17 mouse cellular contexts compared by ENCODE assay signal in the genomic region with DNA sequence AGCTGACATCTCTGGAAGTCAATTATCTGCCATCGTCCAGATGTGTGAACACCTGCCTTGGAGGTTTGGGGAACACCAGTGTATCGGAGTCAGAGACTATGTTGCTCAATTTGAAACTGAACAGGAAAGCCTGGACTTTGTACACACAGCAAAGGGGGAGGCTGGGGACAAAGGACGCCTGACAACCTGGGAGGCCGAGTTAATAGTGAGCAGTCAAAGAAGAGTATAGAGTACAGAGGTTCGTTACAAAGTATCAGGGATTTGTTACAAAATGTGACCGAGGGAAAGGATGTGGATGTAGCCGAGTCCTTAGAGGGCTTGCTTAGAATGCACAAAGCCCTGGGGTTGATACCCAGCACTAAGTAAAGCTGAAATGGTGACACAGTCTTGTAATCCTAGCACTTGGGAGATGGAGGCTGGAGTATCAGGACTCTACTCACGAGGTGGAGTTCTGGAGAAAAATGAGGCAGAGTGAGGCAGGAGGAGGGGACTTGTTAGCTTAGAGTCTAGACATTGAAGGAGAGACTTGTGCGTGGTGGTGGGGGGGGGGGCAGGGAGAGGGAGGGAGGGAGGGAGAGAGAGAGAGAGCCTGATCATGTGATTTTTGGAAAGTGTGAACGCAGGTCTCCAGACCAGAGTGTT. TPM values are rescaled to one million over a fixed set of nuclear protein-coding genes. Genes with fewer than 3 reads are reported as not detected.
A peak's percentile ranks its signal among the peaks of the same experiment; 100 is the strongest.
DNase-seq lines count a peak whose midpoint lies in the region; ATAC-seq and TF ChIP-seq lines count a peak whose summit lies in the region.
"Had no signal": no experiment of that assay in that cellular context is flagged by ENCODE, and none has a peak within 500 bp of the region (broad histone marks: within the 10 kb centered on the region; RNA-seq: fewer than 3 reads in every experiment).

No protein-coding gene starts in this region.

- no peak for TF ChIP-seq POLR2A in testis, adult 2 months (IDR thresholded peaks at IDR 0.05; ENCODE audit: control insufficient read depth, low read depth, low read length)

- peaks cover 4% of the 10 kb centered on the region for H3K4me1 ChIP-seq in testis, adult 2 months (ENCODE audit: control insufficient read depth, insufficient read depth, low read length)
- peaks cover 7% of the 10 kb centered on the region for H3K4me1 ChIP-seq in kidney, embryonic 16.5 days (ENCODE audit: insufficient read depth, low read length)
- 0 out of 2 replicates have a peak, but pooled peaks cover 3% of the 10 kb centered on the region for H3K4me1 ChIP-seq in liver, embryonic 11.5 days (replicated peaks; ENCODE audit: control insufficient read depth, insufficient read depth, low read length)
- H3K4me1 ChIP-seq: embryonic facial prominence, embryonic 15.5 days had no signal

- H3K9ac ChIP-seq in kidney, embryonic 16.5 days (replicated peaks; ENCODE audit: low read length), result no peak overlapping the region
- H3K9ac ChIP-seq in liver, embryonic 11.5 days (ENCODE audit: low read depth, low read length), result no peak overlapping the region
- H3K9ac ChIP-seq: embryonic facial prominence, embryonic 15.5 days; forebrain, embryonic 12.5 days had no signal

- H3K36me3 ChIP-seq in testis, adult 2 months (ENCODE audit: control insufficient read depth, insufficient read depth, low read length), result no peaks in the 10 kb centered on the region
- no peaks in the 10 kb centered on the region for H3K36me3 ChIP-seq in kidney, embryonic 16.5 days (ENCODE audit: insufficient read depth, low read length)
- H3K36me3 ChIP-seq in liver, embryonic 11.5 days (ENCODE audit: control insufficient read depth, insufficient read depth, low read length), result no peaks in the 10 kb centered on the region
- H3K36me3 ChIP-seq: embryonic facial prominence, embryonic 15.5 days; forebrain, embryonic 12.5 days; heart, embryonic 10.5 days had no signal

- H3K27me3 ChIP-seq in testis, adult 2 months (ENCODE audit: control insufficient read depth, insufficient read depth, low read length), result no peaks in the 10 kb centered on the region
- no peaks in the 10 kb centered on the region for H3K27me3 ChIP-seq in kidney, embryonic 16.5 days (ENCODE audit: insufficient read depth, low read length)
- no peaks in the 10 kb centered on the region for H3K27me3 ChIP-seq in liver, embryonic 11.5 days (replicated peaks; ENCODE audit: control insufficient read depth, insufficient read depth, low read length)
- H3K27me3 ChIP-seq: embryonic facial prominence, embryonic 15.5 days; forebrain, embryonic 12.5 days had no signal

- peaks cover 4% of the 10 kb centered on the region; the same call in 1 of the 2 replicates for H3K9me3 ChIP-seq in kidney, embryonic 16.5 days (ENCODE audit: low read length)
- no peaks in the 10 kb centered on the region for H3K9me3 ChIP-seq in liver, embryonic 11.5 days (ENCODE audit: control insufficient read depth, low read length)

- TF ChIP-seq CTCF in testis, adult 2 months (IDR thresholded peaks at IDR 0.05; ENCODE audit: control insufficient read depth, insufficient read depth, insufficient replicate concordance, low read depth, low read length), result no peak
- no peak for TF ChIP-seq CTCF in layer of hippocampus, adult 2 months (conservative IDR thresholded peaks at IDR 0.05)

- 54% methylated on average over 10 of the region's 10 CpGs for WGBS in kidney, embryonic 16.5 days
- WGBS in liver, embryonic 11.5 days, result 66% methylated on average over 10 of the region's 10 CpGs

- no peak for DNase-seq in testis, postnatal 10 days (ENCODE audit: low spot score)
- DNase-seq in liver, embryonic 11.5 days (ENCODE audit: low spot score), result no peak
- DNase-seq in cerebellum, postnatal 25 days, result no peak
- DNase-seq in urinary bladder, postnatal 25 days (ENCODE audit: low spot score), result no peak
- no peak for DNase-seq in layer of hippocampus, adult 2 months (ENCODE audit: low spot score in 2 of 2)
- DNase-seq: gastrocnemius, adult 2 months; heart, postnatal 4 days; layer of hippocampus, postnatal 36 days; midbrain, embryonic 14.5 days had no signal

- H3K4me2 ChIP-seq in kidney, embryonic 16.5 days (replicated peaks; ENCODE audit: low read depth, low read length), result peak overlapping the region; percentile 50
- H3K4me2 ChIP-seq in liver, embryonic 11.5 days, result no peak overlapping the region
- H3K4me2 ChIP-seq: embryonic facial prominence, embryonic 15.5 days; forebrain, embryonic 12.5 days had no signal

- peak; percentile 84 for ATAC-seq in kidney, embryonic 16.5 days (ENCODE audit: low FRiP score, low TSS enrichment)
- ATAC-seq in liver, embryonic 11.5 days (replicated peaks; ENCODE audit: low FRiP score), result peak; percentile 60; the same call in 1 of the 2 replicates
- no peak for ATAC-seq in megakaryocyte-erythroid progenitor cell, adult 5-6 weeks (replicated peaks; ENCODE audit: low FRiP score, low TSS enrichment, poor library complexity, severe bottlenecking)

- H3K4me3 ChIP-seq in testis, adult 2 months (ENCODE audit: control insufficient read depth, low read depth, low read length), result peak overlapping the region; percentile 59
- no peak overlapping the region for H3K4me3 ChIP-seq in kidney, embryonic 16.5 days (ENCODE audit: low read length)
- no peak overlapping the region for H3K4me3 ChIP-seq in liver, embryonic 11.5 days (ENCODE audit: low read depth, low read length)
- no peak overlapping the region for H3K4me3 ChIP-seq in layer of hippocampus, adult 2 months
- H3K4me3 ChIP-seq: embryonic facial prominence, embryonic 15.5 days; forebrain, embryonic 12.5 days; gastrocnemius, adult 2 months; heart, embryonic 10.5 days had no signal

- H3K27ac ChIP-seq in testis, adult 2 months (ENCODE audit: control insufficient read depth, insufficient read depth, low read depth, low read length), result no peak overlapping the region
- H3K27ac ChIP-seq in kidney, embryonic 16.5 days (ENCODE audit: low read length), result 0 out of 2 replicates have a peak overlapping the region, but pooled peaks have one; percentile 50
- no peak overlapping the region; the same call in 1 of the 2 replicates for H3K27ac ChIP-seq in liver, embryonic 11.5 days (ENCODE audit: low read depth, low read length)
- no peak overlapping the region for H3K27ac ChIP-seq in layer of hippocampus, adult 2 months
- H3K27ac ChIP-seq: embryonic facial prominence, embryonic 15.5 days; forebrain, embryonic 12.5 days; gastrocnemius, adult 2 months; heart, embryonic 10.5 days; macrophage had no signal

RNA-seq across cellular contexts. Expression of gene Enc1, which starts 16.4 kb away (rescaled TPM):
- polyA plus RNA-seq in testis, adult 2 months (2012; rRNA removed), result 6.0 and 8.5 TPM in 2 replicates
- polyA plus RNA-seq in kidney, embryonic 16.5 days (2015; fragmentation: Nextera tagmentation; extraction: Ambion mirVana), result 13.7 and 14.3 TPM in 2 replicates
- polyA plus RNA-seq in liver, embryonic 11.5 days (2014; fragmentation: Nextera tagmentation; extraction: Ambion mirVana), result 1.9 and 2.2 TPM in 2 replicates
- total RNA-seq in megakaryocyte-erythroid progenitor cell, adult 5-6 weeks (2014; fragmentation: Nextera tagmentation), result 2.1 and 3.9 TPM in 2 replicates
- 3.9 and 4.6 TPM in 2 replicates for total RNA-seq in megakaryocyte-erythroid progenitor cell, adult 5-6 weeks (2017)
- 100 to 1,000 TPM; 744 to 746 TPM for total RNA-seq in layer of hippocampus, adult 2 months (2021)
- total RNA-seq: MEL had no signal

RNA-seq across cellular contexts. Expression of gene Hexb, which starts 26.3 kb away (rescaled TPM):
- 3.7 and 6.3 TPM in 2 replicates for polyA plus RNA-seq in testis, adult 2 months (2012; rRNA removed)
- 40.3 and 44.6 TPM in 2 replicates for polyA plus RNA-seq in kidney, embryonic 16.5 days (2015; fragmentation: Nextera tagmentation; extraction: Ambion mirVana)
- polyA plus RNA-seq in liver, embryonic 11.5 days (2014; fragmentation: Nextera tagmentation; extraction: Ambion mirVana), result 20.6 and 21.8 TPM in 2 replicates
- total RNA-seq in megakaryocyte-erythroid progenitor cell, adult 5-6 weeks (2014; fragmentation: Nextera tagmentation), result 4.1 and 10.7 TPM in 2 replicates
- total RNA-seq in megakaryocyte-erythroid progenitor cell, adult 5-6 weeks (2017), result 6.2 and 9.4 TPM in 2 replicates
- 100 to 1,000 TPM; 118 to 124 TPM for total RNA-seq in layer of hippocampus, adult 2 months (2021)
